Mouse (Mus musculus): ENCODE results near the gene Iars2.
A peak's percentile ranks its signal among the peaks of the same experiment; 100 is the strongest.

The Iars2 gene

DNA sequence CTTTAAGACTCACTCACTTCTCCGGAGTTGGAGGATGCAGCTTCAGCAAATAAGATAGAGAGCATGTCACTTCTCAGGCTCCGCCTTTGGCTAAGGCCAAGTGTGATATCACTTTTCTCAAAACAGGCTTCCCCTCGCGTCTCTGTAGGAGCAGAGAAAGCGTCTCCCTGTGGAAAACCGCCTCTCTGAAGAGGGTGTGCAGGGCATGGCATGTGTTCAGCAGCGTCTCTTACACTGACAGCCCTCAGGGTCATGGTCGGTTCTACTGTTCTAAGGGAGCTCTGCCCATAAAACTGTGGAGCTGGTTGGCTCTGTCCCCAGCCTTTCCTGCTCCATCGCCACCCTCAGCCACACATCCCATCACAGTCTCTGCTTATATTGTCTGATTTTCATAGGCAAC lies 49.9 kb downstream of the Iars2 start:
- DNase-seq (ENCODE audit: low spot score) = no peak

DNA sequence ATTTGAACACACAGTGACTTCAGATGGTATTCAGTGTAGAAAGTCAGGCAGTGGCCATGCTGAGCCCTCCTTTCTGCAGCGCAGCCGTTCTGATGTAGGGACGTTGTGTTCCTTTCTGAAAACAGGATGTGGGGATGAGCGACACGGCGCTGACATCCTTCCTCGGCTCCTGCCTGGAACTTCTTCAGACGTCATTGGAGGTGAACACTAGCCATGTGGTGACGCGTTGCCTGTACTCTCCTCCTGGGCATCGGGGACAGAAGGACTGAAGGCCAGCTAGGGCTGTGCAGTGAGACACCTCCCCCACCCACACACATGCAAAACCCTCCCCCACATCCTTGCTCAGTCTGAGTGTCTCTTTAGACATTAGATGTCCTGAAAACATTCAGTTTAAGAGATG lies 52.2 kb downstream of the Iars2 start:
- no peak for DNase-seq (ENCODE audit: low spot score)

DNA sequence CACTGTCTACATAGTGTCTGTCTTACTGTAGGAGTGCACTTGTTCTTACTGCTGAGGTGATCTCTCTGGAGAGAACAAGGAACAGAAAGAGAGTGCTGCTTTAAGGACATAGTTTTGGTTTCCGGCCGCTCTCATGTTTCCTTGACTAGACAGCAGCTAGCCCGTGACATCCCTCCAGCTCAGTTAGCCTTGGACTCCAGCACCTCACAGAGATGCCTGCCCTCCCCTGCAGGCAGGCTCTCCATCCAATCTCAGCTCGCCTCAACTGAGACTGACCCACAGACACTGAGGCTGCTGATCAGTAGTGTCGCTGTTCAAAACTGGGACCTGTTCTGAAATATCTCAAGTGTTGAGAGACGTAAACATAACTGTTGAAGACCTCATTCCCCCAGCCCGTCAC lies 53.2 kb downstream of the Iars2 start:
- no peak for DNase-seq (ENCODE audit: low spot score)

DNA sequence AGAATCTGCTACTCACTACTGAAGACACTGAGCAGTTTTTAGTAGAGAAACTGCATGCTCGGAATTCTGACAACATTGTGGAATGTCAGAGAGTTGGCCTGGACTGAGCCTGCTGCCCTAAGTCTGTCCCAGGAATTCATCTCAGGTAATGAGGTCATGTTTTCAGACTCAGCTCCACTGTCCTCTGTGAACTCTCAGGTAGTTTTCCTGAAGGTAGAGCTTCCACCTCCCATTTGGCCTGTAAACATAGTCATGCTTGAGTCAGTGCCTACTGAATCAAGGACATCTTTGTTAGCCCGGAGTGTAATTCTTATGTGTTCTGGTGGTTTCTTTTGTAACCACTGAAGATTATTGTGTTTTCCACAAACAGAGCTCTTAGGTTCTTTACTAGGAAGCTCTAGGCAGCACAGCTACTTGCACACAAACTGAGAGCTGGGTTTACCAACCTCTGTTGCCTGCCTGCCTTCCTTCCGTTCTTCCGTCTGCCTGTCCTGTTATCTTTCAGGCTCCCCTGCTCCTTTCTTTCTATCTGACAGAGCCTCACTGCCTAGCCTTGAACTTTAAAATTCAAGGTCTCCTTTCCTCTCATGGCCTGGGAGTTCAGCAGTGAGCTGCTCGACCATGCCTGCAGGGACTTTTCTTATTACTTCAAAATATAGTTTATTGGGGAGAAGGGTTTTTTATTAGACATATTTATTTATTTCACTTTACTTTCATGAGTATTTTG lies 54.2 kb downstream of the Iars2 start:
- DNase-seq (ENCODE audit: low spot score) = no peak

DNA sequence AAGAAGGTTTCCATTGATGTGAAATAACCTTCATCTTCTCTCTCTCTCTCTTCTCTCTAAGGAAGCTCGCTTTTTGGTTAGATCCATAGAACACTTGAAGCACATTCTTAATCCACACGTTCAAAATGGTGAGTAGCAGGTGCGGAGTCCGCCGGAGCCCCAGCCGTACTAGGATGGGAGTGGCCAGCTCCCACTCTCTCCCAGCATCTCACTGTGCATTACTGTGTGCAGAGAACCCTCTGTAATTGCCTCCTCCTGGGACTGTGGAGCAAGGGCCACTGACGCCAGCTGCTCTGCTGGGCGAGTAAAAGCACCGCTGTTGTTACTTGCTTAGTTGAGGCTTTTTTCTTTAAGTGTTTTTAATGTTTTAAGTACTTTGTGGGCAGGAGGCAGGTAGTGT lies 57.8 kb downstream of the Iars2 start:
- DNase-seq (ENCODE audit: low spot score) = no peak

DNA sequence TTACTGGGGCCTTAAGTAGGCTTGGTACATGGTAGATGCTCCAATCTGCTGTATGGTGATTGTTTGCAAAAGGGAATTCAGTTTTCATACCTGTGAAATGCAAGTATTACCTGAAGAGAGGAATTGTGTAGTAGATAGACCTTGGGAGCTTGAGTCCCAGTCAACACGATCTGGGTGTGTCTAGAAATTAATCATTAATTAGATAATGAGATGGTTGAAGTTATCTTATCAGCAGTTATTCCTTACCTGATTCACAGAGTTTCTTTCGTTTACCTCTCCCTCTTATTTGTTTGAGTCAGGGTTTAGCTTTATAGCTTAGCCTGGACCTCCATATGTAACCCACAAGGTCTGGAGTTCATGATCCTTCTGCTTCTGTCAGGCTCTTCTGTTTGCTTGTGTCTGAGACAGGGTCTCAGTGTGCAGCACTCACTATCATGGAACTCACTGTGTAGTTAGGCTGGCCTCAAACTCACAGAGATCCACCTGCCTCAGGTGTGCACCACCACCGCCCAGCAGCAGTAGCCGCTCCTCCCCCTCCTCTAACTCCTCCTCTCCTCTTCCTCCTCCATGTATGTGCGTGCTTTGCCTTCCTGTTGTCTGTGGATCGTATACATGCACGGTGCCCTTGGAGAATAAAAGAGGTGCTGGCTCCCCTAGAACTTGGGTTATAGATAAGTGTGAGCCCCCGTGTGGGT lies 58.6 kb downstream of the Iars2 start:
- no peak for DNase-seq (ENCODE audit: low spot score)

DNA sequence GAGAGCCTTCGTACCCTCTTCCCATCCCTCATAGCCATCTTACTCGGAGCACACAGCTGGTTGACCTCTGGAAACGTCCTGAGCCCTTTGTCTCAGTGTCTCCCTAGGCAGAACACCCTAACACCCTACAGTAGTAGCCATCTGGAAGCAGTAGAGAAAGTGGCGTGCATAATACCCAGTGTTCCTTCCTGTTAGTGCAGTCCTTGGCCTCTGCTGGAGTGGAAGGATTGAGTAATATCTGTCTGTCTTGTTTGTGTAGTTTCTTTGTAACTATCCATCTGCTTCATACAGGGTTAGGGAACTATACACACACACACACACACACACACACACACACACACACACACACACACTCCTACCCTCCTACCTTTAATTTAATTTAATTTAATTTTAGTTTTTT lies 60.5 kb downstream of the Iars2 start:
- no peak for DNase-seq (ENCODE audit: low spot score)

DNA sequence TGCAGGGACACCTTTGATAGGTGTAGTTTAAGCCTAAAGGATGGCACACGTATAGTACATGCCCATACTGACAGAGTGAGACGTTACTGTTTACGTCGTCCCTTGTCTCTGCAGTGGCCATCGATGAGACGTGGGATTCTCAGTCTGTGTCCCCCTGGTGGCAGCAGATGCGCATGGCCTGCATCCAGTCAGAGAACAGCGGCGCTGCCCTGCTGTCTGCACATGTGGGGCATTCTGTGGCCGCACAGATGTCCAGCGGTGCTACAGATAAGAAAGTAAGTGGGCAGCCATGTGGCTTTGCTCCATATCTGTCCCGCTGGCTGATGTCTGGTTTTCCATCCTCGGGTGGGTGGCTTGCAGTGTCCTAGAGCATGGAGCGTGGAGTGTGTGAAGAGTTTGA lies 66.6 kb downstream of the Iars2 start:
- DNase-seq (ENCODE audit: low spot score) = peak; percentile 72

DNA sequence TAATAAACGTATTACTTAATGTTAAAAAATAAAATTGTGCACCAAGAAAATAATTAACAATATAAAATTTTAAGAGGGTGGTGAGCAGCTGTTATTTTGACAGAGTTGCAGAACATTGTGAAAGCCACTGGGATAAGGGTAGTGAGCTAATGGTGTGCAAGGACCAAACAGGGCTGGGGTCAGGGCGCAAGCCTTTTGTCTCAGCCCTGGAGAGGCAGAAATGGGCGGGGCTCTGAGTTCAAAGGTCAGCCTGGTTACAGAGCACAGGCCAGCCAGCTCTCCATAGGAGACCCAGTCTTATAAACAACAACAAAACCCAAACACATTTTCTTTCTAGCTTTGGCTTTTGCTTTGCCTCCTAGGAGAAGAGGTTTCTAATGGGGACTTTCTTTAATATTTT lies 72.4 kb downstream of the Iars2 start:
- peak; percentile 79 for DNase-seq (ENCODE audit: low spot score)

DNA sequence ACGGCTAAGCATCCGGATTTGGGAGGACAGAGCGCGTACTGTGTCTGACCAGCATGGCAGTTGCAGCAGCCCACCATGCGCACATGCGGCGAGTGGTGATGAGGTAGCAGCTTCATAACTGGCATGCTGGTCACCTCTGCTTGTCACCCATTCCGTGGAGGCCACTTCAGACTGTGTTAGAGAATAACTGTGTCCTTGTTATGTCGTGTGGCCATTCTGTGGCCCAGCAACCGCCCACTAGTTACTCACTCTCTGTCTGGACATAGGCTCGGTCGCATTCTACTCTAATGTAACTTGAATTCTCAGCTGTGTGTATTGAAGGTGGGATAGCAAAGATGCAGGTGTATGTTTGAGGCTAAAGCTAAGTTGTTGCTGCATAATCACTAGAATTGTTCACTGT lies 73.9 kb downstream of the Iars2 start:
- DNase-seq (ENCODE audit: low spot score) = no peak

DNA sequence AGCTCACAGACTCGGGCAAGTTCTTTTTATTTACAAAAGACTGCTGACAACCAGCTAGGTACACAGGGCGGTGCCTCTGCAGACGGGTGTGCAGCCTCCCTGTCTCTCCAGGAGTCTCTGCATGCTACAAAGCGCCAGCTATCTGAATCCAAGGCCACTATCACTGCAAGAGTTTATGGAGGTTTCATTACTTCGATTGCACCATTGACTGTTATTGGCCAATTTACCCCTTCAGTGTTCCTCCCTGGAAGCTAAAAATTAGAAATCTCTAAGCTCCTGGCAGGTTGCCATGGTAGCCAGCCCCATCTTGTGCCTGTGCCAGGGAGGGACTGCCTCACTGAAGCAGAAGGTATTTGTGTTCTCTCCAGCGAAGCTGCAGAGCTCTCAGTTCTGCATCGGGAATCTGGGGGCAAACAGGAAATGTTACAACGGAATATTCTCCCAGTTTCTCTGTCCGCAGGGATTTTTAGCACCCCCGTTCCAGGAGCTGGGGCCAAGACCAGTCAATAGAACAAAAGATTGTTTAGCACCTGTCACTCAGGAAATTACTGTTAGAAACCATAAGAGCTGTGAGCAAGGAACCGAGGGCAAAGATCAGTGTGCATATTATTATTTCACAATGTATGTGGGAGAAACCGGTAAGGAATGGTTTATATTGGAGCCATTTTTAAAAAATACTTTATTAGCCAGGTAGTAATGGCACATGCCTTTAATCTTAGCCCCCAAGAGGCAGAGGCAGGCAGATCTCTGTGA lies 75.9 kb downstream of the Iars2 start:
- DNase-seq (ENCODE audit: low spot score) = no peak

DNA sequence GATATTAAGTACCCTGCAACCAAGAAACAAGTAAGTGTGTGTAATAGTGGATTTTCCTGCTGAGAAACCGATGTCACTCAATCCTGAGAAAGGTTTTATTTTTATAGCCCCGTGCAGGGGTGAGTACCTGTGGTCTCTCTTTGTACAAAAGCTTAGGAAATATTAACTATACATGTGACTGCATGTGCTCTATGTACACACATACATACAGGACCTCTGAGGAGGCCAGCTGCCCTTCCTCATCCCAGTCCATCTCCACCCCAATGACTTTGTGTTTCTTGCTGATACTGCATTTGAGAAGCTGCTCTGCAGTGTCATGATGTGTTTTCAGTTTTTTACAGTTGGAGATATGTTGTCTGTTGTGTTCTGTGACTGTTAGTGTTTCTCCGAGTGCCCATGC lies 76.8 kb downstream of the Iars2 start:
- DNase-seq (ENCODE audit: low spot score) = no peak

DNA sequence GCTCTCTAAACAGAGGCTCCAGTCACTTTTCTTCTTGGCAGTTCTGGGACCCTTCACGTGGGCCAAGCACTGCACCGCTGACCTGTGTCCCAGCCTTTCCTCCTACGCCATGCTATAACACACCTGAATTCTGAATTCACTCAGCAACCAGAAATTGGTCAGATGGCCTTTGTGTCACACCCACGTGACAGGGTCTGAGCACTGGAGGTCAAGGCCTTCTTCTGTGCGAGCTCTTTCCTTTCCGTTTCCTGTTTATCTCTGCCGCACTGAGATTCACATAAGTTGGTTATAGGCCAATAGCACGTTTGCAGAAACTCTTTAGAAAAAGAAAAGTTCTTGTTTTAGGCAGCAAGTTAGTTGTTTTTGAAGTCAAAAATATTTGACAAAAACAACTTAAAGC lies 80.5 kb downstream of the Iars2 start:
- DNase-seq (ENCODE audit: low spot score) = no peak

DNA sequence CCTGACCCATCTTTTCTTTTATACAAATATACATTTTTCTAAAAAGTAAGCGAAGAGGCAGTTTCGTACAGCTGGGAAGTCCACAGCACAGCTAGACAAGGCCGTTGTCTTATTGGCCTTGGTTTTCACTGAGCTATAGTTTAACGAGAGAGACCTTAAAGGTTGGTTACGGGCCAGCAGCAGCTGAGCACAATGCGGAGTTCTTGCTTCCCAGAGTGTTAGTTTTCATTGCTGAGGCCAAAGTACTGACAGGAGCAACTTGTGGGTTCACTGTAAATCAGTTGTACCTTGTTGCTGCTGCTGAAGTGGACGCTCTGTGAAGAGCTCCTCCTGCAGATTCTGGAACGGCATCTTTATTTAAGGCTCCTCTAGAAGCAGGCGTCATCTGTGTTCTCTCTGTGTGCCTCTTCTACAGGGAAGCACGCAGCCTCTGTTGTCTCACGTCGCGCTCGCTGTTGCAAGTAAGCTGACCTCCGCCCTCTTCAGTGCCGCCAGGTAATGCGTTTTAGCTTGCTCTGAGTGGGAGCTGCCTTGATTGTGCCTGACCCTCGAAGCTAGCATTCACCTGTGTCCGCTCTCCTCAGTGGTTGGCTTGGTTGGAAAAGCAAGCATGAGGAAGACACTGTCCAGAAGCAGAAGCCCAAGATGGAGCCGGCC lies 81.6 kb downstream of the Iars2 start:
- no peak for DNase-seq (ENCODE audit: low spot score)

DNA sequence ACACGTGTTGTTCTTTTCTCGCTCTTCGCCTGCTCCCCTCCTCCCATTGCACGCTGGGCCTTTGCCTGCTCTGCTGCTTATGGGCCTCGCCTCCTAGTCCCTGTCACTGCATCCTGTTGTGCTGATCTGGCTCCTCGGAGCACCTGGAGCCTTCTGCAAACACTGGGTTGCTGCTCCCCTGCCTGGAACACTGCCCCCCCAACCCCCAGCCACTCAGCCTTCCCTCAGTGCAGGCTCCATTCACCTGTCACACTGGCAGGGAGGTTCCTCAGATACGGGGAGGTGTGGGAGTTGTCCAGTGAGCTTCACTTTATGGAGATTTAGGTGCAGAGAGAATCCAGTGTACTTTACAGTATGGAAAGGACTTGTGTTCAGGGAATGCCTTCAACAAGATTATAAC lies 83.7 kb downstream of the Iars2 start:
- no peak for DNase-seq (ENCODE audit: low spot score)

DNA sequence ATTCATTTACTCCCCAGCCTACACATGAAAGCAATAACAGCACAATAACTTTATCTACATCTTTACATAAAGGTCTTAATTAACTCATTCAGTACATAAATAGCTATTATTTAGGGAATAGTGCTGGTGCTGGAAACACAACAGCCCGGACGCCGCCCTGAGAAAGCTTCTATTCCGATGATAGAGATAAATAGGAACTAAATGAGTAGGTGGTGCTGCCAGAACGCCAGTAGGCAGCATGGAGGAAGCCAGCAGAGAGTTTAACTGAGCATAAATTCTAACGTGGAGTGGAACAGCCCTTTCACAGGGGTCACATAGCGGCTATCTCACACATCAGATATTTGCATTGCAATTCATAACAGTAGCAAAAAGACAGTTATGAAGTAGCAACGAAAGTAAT lies 86.2 kb downstream of the Iars2 start:
- no peak for DNase-seq (ENCODE audit: low spot score)

DNA sequence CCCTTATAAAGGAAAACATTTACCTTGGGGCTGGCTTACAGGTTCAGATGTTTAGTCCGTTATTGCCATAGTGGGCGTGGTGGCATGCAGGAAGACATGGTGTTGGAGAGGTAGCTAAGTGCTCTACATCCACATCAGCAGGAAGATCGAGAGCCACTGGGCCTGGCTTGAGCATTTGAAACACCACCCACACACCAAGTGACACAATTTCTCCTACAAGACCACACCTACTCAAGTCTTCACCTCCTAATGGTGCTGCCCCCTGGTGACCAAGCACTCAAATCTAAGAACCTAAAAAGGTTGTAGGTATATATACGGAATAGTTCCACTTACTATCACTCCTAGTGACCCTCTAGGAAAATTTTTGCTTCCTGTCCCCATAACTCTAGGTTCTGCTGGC lies 92.7 kb downstream of the Iars2 start:
- DNase-seq (ENCODE audit: low spot score) = no peak

DNA sequence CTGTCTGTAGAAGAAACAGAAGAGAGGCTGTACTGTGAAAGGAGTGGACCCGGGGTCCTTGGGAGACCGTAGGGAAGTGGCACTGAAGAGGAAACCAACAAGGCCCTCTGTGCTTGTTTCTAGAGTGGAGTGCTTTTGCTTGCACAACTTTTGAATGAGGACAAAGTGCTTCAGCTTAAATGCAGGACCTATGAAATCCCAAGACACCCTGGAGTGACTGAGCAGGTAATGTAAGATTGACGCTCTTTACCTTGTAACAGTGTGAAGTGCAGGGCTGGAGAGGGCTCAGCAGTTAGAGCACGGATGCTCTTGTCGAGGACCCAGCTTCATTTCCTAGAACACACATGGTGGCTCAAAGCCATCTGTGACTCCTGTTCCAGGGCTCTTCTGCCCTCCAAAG lies 93.4 kb downstream of the Iars2 start:
- no peak for DNase-seq (ENCODE audit: low spot score)

All from embryo, embryonic 10 days (tissue).